Mouse (Mus musculus): ENCODE data around the gene Nr5a1. TPM values are rescaled to one million over a fixed set of nuclear protein-coding genes. Genes with fewer than 3 reads are reported as not detected.

Gene Nr5a1
- polyA plus RNA-seq, 1 experiment from 2014 or later = 1.3 TPM

- Histone ChIP-seq H3K9ac (ENCODE audit: low read depth, low read length) (no peak overlapping the region), H3K9me3 (ENCODE audit: control insufficient read depth, low read length) (no peaks in the 10 kb centered on the region), H3K4me3 (ENCODE audit: low read length) (no peak overlapping the region), H3K27me3 (replicated peaks; ENCODE audit: control insufficient read depth, insufficient read depth, low read length) (peaks cover 6% of the 10 kb centered on the region), H3K27ac (ENCODE audit: low read length) (no peak overlapping the region), H3K4me2 (ENCODE audit: low read depth, low read length) (no peak overlapping the region), H3K4me1 (ENCODE audit: control insufficient read depth, insufficient read depth, low read length) (no peaks in the 10 kb centered on the region; the same call in 1 of the 2 replicates), H3K36me3 (ENCODE audit: control insufficient read depth, insufficient read depth, low read length) (no peaks in the 10 kb centered on the region)
- 49% methylated on average over 11 of the region's 11 CpGs for WGBS
- ATAC-seq = no peak
Measured at GRCm38 (mm10) chr2:38672496-38672895, 41.8 kb downstream of the Nr5a1 start.

GRCm38 (mm10) chr2:38668802-38669580, 45.4 kb downstream of the Nr5a1 start:
- Histone ChIP-seq H3K4me2 (ENCODE audit: low read depth, low read length) (peak overlapping the region; percentile 39), H3K4me3 (ENCODE audit: low read length) (peak overlapping the region; percentile 18; the same call in 1 of the 2 replicates), H3K36me3 (ENCODE audit: control insufficient read depth, insufficient read depth, low read length) (no peaks in the 10 kb centered on the region), H3K27me3 (replicated peaks; ENCODE audit: control insufficient read depth, insufficient read depth, low read length) (peaks cover 6% of the 10 kb centered on the region), H3K9me3 (ENCODE audit: control insufficient read depth, low read length) (no peaks in the 10 kb centered on the region), H3K9ac (ENCODE audit: low read depth, low read length) (0 out of 2 replicates have a peak overlapping the region, but pooled peaks have one; percentile 14), H3K27ac (ENCODE audit: low read length) (no peak overlapping the region), H3K4me1 (ENCODE audit: control insufficient read depth, insufficient read depth, low read length) (no peaks in the 10 kb centered on the region; the same call in 1 of the 2 replicates)
- ATAC-seq = peak; percentile 91
- WGBS = 11% methylated on average over 17 of the region's 17 CpGs

GRCm38 (mm10) chr2:38661398-38661797, 52.9 kb downstream of the Nr5a1 start:
- Histone ChIP-seq H3K4me2 (ENCODE audit: low read depth, low read length) (no peak overlapping the region), H3K36me3 (ENCODE audit: control insufficient read depth, insufficient read depth, low read length) (no peaks in the 10 kb centered on the region), H3K4me1 (ENCODE audit: control insufficient read depth, insufficient read depth, low read length) (no peaks in the 10 kb centered on the region), H3K9me3 (ENCODE audit: control insufficient read depth, low read length) (no peaks in the 10 kb centered on the region), H3K27me3 (replicated peaks; ENCODE audit: control insufficient read depth, insufficient read depth, low read length) (no peaks in the 10 kb centered on the region), H3K9ac (ENCODE audit: low read depth, low read length) (no peak overlapping the region), H3K4me3 (ENCODE audit: low read length) (no peak overlapping the region), H3K27ac (ENCODE audit: low read length) (no peak overlapping the region)
- ATAC-seq = no peak
- WGBS = 2% methylated on average over 1 of the region's 1 CpGs

GRCm38 (mm10) chr2:38658338-38658836, 56.0 kb downstream of the Nr5a1 start:
- no peaks in the 10 kb centered on the region for H3K9me3 ChIP-seq (ENCODE audit: control insufficient read depth, low read length)
- no peaks in the 10 kb centered on the region; the same call in 1 of the 2 replicates for H3K27me3 ChIP-seq (replicated peaks; ENCODE audit: control insufficient read depth, insufficient read depth, low read length)
- H3K9ac ChIP-seq (ENCODE audit: low read depth, low read length) = peak overlapping the region; percentile 62
- H3K4me1 ChIP-seq (ENCODE audit: control insufficient read depth, insufficient read depth, low read length) = no peaks in the 10 kb centered on the region
- peak overlapping the region; percentile 73 for H3K4me2 ChIP-seq (ENCODE audit: low read depth, low read length)
- 0% methylated on average over 25 of the region's 25 CpGs for WGBS
- H3K27ac ChIP-seq (ENCODE audit: low read length) = no peak overlapping the region
- peak overlapping the region; percentile 45 for H3K4me3 ChIP-seq (ENCODE audit: low read length)
- peak; percentile 95 for ATAC-seq
- H3K36me3 ChIP-seq (ENCODE audit: control insufficient read depth, insufficient read depth, low read length) = no peaks in the 10 kb centered on the region

GRCm38 (mm10) chr2:38653694-38654093, 60.6 kb downstream of the Nr5a1 start:
- Histone ChIP-seq H3K4me3 (ENCODE audit: low read length) (no peak overlapping the region), H3K9me3 (ENCODE audit: control insufficient read depth, low read length) (no peaks in the 10 kb centered on the region), H3K4me1 (ENCODE audit: control insufficient read depth, insufficient read depth, low read length) (no peaks in the 10 kb centered on the region), H3K4me2 (ENCODE audit: low read depth, low read length) (no peak overlapping the region), H3K36me3 (ENCODE audit: control insufficient read depth, insufficient read depth, low read length) (no peaks in the 10 kb centered on the region), H3K27me3 (replicated peaks; ENCODE audit: control insufficient read depth, insufficient read depth, low read length) (no peaks in the 10 kb centered on the region; the same call in 1 of the 2 replicates), H3K27ac (ENCODE audit: low read length) (no peak overlapping the region), H3K9ac (ENCODE audit: low read depth, low read length) (no peak overlapping the region)
- no peak for ATAC-seq
- 60% methylated on average over 2 of the region's 2 CpGs for WGBS

GRCm38 (mm10) chr2:38653293-38653619, 61.1 kb downstream of the Nr5a1 start:
- Histone ChIP-seq H3K36me3 (ENCODE audit: control insufficient read depth, insufficient read depth, low read length) (no peaks in the 10 kb centered on the region), H3K9me3 (ENCODE audit: control insufficient read depth, low read length) (no peaks in the 10 kb centered on the region), H3K27me3 (replicated peaks; ENCODE audit: control insufficient read depth, insufficient read depth, low read length) (no peaks in the 10 kb centered on the region; the same call in 1 of the 2 replicates), H3K27ac (ENCODE audit: low read length) (no peak overlapping the region), H3K4me1 (ENCODE audit: control insufficient read depth, insufficient read depth, low read length) (no peaks in the 10 kb centered on the region), H3K4me3 (ENCODE audit: low read length) (no peak overlapping the region), H3K9ac (ENCODE audit: low read depth, low read length) (no peak overlapping the region), H3K4me2 (ENCODE audit: low read depth, low read length) (no peak overlapping the region)
- ATAC-seq = no peak
- WGBS = 93% methylated on average over 5 of the region's 5 CpGs

GRCm38 (mm10) chr2:38652565-38653292, 61.6 kb downstream of the Nr5a1 start:
- no peaks in the 10 kb centered on the region; the same call in 1 of the 2 replicates for H3K27me3 ChIP-seq (replicated peaks; ENCODE audit: control insufficient read depth, insufficient read depth, low read length)
- no peak overlapping the region for H3K9ac ChIP-seq (ENCODE audit: low read depth, low read length)
- H3K4me3 ChIP-seq (ENCODE audit: low read length) = no peak overlapping the region
- no peak overlapping the region for H3K27ac ChIP-seq (ENCODE audit: low read length)
- H3K4me2 ChIP-seq (ENCODE audit: low read depth, low read length) = no peak overlapping the region
- H3K4me1 ChIP-seq (ENCODE audit: control insufficient read depth, insufficient read depth, low read length) = no peaks in the 10 kb centered on the region
- no peak for ATAC-seq
- H3K9me3 ChIP-seq (ENCODE audit: control insufficient read depth, low read length) = no peaks in the 10 kb centered on the region
- WGBS = 57% methylated on average over 10 of the region's 10 CpGs
- no peaks in the 10 kb centered on the region for H3K36me3 ChIP-seq (ENCODE audit: control insufficient read depth, insufficient read depth, low read length)

GRCm38 (mm10) chr2:38652098-38652497, 62.2 kb downstream of the Nr5a1 start:
- 75% methylated on average over 7 of the region's 7 CpGs for WGBS
- ATAC-seq = no peak
- Histone ChIP-seq H3K4me3 (ENCODE audit: low read length) (no peak overlapping the region), H3K27ac (ENCODE audit: low read length) (no peak overlapping the region), H3K4me2 (ENCODE audit: low read depth, low read length) (no peak overlapping the region), H3K9me3 (ENCODE audit: control insufficient read depth, low read length) (no peaks in the 10 kb centered on the region), H3K9ac (ENCODE audit: low read depth, low read length) (no peak overlapping the region), H3K27me3 (replicated peaks; ENCODE audit: control insufficient read depth, insufficient read depth, low read length) (no peaks in the 10 kb centered on the region; the same call in 1 of the 2 replicates), H3K4me1 (ENCODE audit: control insufficient read depth, insufficient read depth, low read length) (no peaks in the 10 kb centered on the region), H3K36me3 (ENCODE audit: control insufficient read depth, insufficient read depth, low read length) (no peaks in the 10 kb centered on the region)

- 76% methylated on average over 1 of the region's 1 CpGs for WGBS
- Histone ChIP-seq H3K9ac (ENCODE audit: low read depth, low read length) (no peak overlapping the region), H3K36me3 (ENCODE audit: control insufficient read depth, insufficient read depth, low read length) (no peaks in the 10 kb centered on the region), H3K27ac (ENCODE audit: low read length) (no peak overlapping the region), H3K27me3 (replicated peaks; ENCODE audit: control insufficient read depth, insufficient read depth, low read length) (no peaks in the 10 kb centered on the region; the same call in 1 of the 2 replicates), H3K4me2 (ENCODE audit: low read depth, low read length) (no peak overlapping the region), H3K9me3 (ENCODE audit: control insufficient read depth, low read length) (no peaks in the 10 kb centered on the region), H3K4me1 (ENCODE audit: control insufficient read depth, insufficient read depth, low read length) (no peaks in the 10 kb centered on the region), H3K4me3 (ENCODE audit: low read length) (no peak overlapping the region)
- no peak for ATAC-seq
Measured at GRCm38 (mm10) chr2:38650340-38650739, 64.0 kb downstream of the Nr5a1 start.
